Mouse (Mus musculus): ENCODE results near the gene Nrros.

Nrros gene

GRCm38 (mm10) chr16:32163392-32163791 is 2.0 kb downstream of the Nrros start:
- no peak for DNase-seq (ENCODE audit: low read depth)

GRCm38 (mm10) chr16:32160742-32161323 is 4.6 kb downstream of the Nrros start:
- no peak for DNase-seq (ENCODE audit: low read depth)

- no peak for DNase-seq (ENCODE audit: low read depth)
Measured at GRCm38 (mm10) chr16:32158966-32159365, 6.4 kb downstream of the Nrros start.

GRCm38 (mm10) chr16:32157369-32157768 is 8.0 kb downstream of the Nrros start:
- DNase-seq (ENCODE audit: low read depth), result no peak

GRCm38 (mm10) chr16:32156719-32157118 is 8.7 kb downstream of the Nrros start:
- no peak for DNase-seq (ENCODE audit: low read depth)

GRCm38 (mm10) chr16:32154437-32154836 is 11.0 kb downstream of the Nrros start:
- DNase-seq (ENCODE audit: low read depth), result no peak

GRCm38 (mm10) chr16:32153976-32154375 is 11.4 kb downstream of the Nrros start:
- DNase-seq (ENCODE audit: low read depth), result no peak

GRCm38 (mm10) chr16:32147589-32148207 is 17.7 kb downstream of the Nrros start:
- no peak for DNase-seq (ENCODE audit: low read depth)

- no peak for DNase-seq (ENCODE audit: low read depth)
Measured at GRCm38 (mm10) chr16:32144592-32144991, 20.8 kb downstream of the Nrros start.

- no peak for DNase-seq (ENCODE audit: low read depth)
Measured at GRCm38 (mm10) chr16:32143766-32144165, 21.6 kb downstream of the Nrros start.

GRCm38 (mm10) chr16:32138954-32139353 is 26.4 kb downstream of the Nrros start:
- DNase-seq (ENCODE audit: low read depth), result no peak

- no peak for DNase-seq (ENCODE audit: low read depth)
Measured at GRCm38 (mm10) chr16:32135842-32136357, 29.5 kb downstream of the Nrros start.

- no peak for DNase-seq (ENCODE audit: low read depth)
Measured at GRCm38 (mm10) chr16:32133148-32133547, 32.2 kb downstream of the Nrros start.

- no peak for DNase-seq (ENCODE audit: low read depth)
Measured at GRCm38 (mm10) chr16:32130190-32130826, 35.1 kb downstream of the Nrros start.

- DNase-seq (ENCODE audit: low read depth), result no peak
Measured at GRCm38 (mm10) chr16:32129449-32130189, 35.8 kb downstream of the Nrros start.

- DNase-seq (ENCODE audit: low read depth), result no peak
Measured at GRCm38 (mm10) chr16:32127046-32127445, 38.3 kb downstream of the Nrros start.

- no peak for DNase-seq (ENCODE audit: low read depth)
Measured at GRCm38 (mm10) chr16:32125364-32125763, 40.0 kb downstream of the Nrros start.

GRCm38 (mm10) chr16:32124444-32125335 is 40.7 kb downstream of the Nrros start:
- DNase-seq (ENCODE audit: low read depth), result no peak

GRCm38 (mm10) chr16:32124020-32124419 is 41.4 kb downstream of the Nrros start:
- DNase-seq (ENCODE audit: low read depth), result no peak

- DNase-seq (ENCODE audit: low read depth), result no peak
Measured at GRCm38 (mm10) chr16:32120454-32120853, 44.9 kb downstream of the Nrros start.

GRCm38 (mm10) chr16:32116186-32116585 is 49.2 kb downstream of the Nrros start:
- no peak for DNase-seq (ENCODE audit: low read depth)

GRCm38 (mm10) chr16:32115781-32116180 is 49.6 kb downstream of the Nrros start:
- no peak for DNase-seq (ENCODE audit: low read depth)
